Mouse (Mus musculus) liver, adult 2 months (tissue): ENCODE results near the gene Il17rd.

Experiments
- CTCF ChIP-seq: fragments of 200-500 bp; IDR thresholded peaks from 2 replicates; pipeline ENCODE4 v1.5.1; 2011; ENCODE audit warnings: low read depth, low read length, control low read depth
- POLR2A ChIP-seq: fragments of 200-500 bp; IDR thresholded peaks from 2 replicates; pipeline ENCODE4 v1.6.1; 2011; ENCODE audit warnings: low read length, control low read depth; ENCODE audit not compliant: insufficient read depth; ENCODE audit errors: extremely low read depth

DNA sequence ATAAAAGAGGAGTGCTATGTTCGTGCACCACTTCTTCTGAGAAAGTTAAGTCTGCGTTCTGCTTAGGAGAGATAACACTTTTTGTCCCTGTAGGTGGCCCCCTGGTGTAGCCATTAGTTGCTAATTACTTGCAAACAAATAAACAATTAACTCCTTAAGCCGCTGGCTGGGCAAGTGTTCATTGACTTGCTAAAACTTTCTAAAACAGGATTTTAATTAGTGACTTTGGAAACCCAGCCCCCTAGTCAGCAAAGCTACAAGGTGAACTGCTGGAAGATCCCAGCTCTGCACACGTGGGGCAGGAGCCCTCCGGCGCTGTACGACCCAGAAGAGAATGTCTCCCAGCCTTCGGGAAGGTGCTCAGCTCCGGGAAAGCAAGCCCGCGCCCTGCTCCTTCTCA lies 38.4 kb upstream of the Il17rd start:
- TF ChIP-seq POLR2A (no peak), CTCF (no peak)
